ENCODE assay signal across 19 mouse cellular contexts in genomic region chr7:144612829-144613228, GRCm38 (mm10). TPM values are rescaled to one million over a fixed set of nuclear protein-coding genes. Genes with fewer than 3 reads are reported as not detected.
DNase-seq lines count a peak whose midpoint lies in the region; ATAC-seq and TF ChIP-seq lines count a peak whose summit lies in the region.
"Had no signal": no experiment of that assay in that cellular context is flagged by ENCODE, and none has a peak within 500 bp of the region (broad histone marks: within the 10 kb centered on the region; RNA-seq: fewer than 3 reads in every experiment).

No protein-coding gene starts in this region.

- no peaks in the 10 kb centered on the region for H3K36me3 ChIP-seq in lung, embryonic 16.5 days (ENCODE audit: control insufficient read depth, insufficient read depth, low read length)
- no peaks in the 10 kb centered on the region for H3K36me3 ChIP-seq in myocyte (ENCODE audit: control insufficient read depth, insufficient read depth)
- H3K36me3 ChIP-seq in kidney, embryonic 15.5 days: peaks cover 12% of the 10 kb centered on the region; the same call in 1 of the 2 replicates
- H3K36me3 ChIP-seq: heart, embryonic 13.5 days; midbrain, embryonic 15.5 days had no signal

- no peak overlapping the region for H3K27ac ChIP-seq in lung, embryonic 16.5 days (ENCODE audit: low read length)
- no peak overlapping the region for H3K27ac ChIP-seq in kidney, embryonic 15.5 days
- H3K27ac ChIP-seq: heart, embryonic 13.5 days; liver, embryonic 12.5 days; macrophage; midbrain, embryonic 15.5 days had no signal

- 0 out of 2 replicates have a peak, but pooled peaks cover 2% of the 10 kb centered on the region for H3K4me1 ChIP-seq in lung, embryonic 16.5 days (replicated peaks; ENCODE audit: control insufficient read depth, insufficient read depth, low read length)
- H3K4me1 ChIP-seq in kidney, embryonic 15.5 days: peaks cover 10% of the 10 kb centered on the region; the same call in 1 of the 2 replicates
- H3K4me1 ChIP-seq: liver, embryonic 12.5 days; midbrain, embryonic 15.5 days had no signal

- no peak for TF ChIP-seq POLR2A in myocyte (IDR thresholded peaks at IDR 0.05; ENCODE audit: insufficient read length, low read depth)

- no peaks in the 10 kb centered on the region for H3K79me2 ChIP-seq in myocyte (ENCODE audit: control insufficient read depth, insufficient read depth)

- no peaks in the 10 kb centered on the region for H3K27me3 ChIP-seq in lung, embryonic 16.5 days (ENCODE audit: control insufficient read depth, insufficient read depth, low read depth, low read length)
- no peaks in the 10 kb centered on the region for H3K27me3 ChIP-seq in myocyte (ENCODE audit: control insufficient read depth, insufficient read depth, insufficient read length)
- H3K27me3 ChIP-seq in kidney, embryonic 15.5 days: no peaks in the 10 kb centered on the region
- H3K27me3 ChIP-seq: heart, embryonic 13.5 days; midbrain, embryonic 15.5 days had no signal

- WGBS in lung, embryonic 16.5 days: 67% methylated on average over 4 of the region's 4 CpGs
- WGBS in kidney, embryonic 15.5 days: 84% methylated on average over 4 of the region's 4 CpGs

- no peaks in the 10 kb centered on the region for H3K9me3 ChIP-seq in lung, embryonic 16.5 days (ENCODE audit: control insufficient read depth, low read length)
- H3K9me3 ChIP-seq in kidney, embryonic 15.5 days (replicated peaks): no peaks in the 10 kb centered on the region
- H3K9me3 ChIP-seq: heart, embryonic 13.5 days; liver, embryonic 12.5 days; midbrain, embryonic 15.5 days had no signal

- 0 out of 2 replicates have a peak, but pooled peaks have one; percentile 22 for ATAC-seq in lung, embryonic 16.5 days (ENCODE audit: low read depth)
- no peak for ATAC-seq in kidney, embryonic 15.5 days (replicated peaks; ENCODE audit: low FRiP score)
- ATAC-seq: liver, embryonic 12.5 days; midbrain, embryonic 15.5 days had no signal

- no peak overlapping the region for H3K4me3 ChIP-seq in lung, embryonic 16.5 days (ENCODE audit: low read length)
- no peak overlapping the region for H3K4me3 ChIP-seq in myocyte
- no peak overlapping the region for H3K4me3 ChIP-seq in kidney, embryonic 15.5 days (replicated peaks)
- H3K4me3 ChIP-seq: heart, embryonic 13.5 days; liver, embryonic 12.5 days; midbrain, embryonic 15.5 days had no signal

- H3K9ac ChIP-seq in lung, embryonic 16.5 days (ENCODE audit: low read length): no peak overlapping the region
- no peak overlapping the region for H3K9ac ChIP-seq in kidney, embryonic 15.5 days
- H3K9ac ChIP-seq: heart, embryonic 13.5 days; liver, embryonic 12.5 days; midbrain, embryonic 15.5 days had no signal

- no peak overlapping the region for H3K4me2 ChIP-seq in lung, embryonic 16.5 days (ENCODE audit: low read depth, low read length)
- peak overlapping the region; percentile 16 for H3K4me2 ChIP-seq in myocyte (ENCODE audit: low read depth)
- H3K4me2 ChIP-seq in kidney, embryonic 15.5 days: no peak overlapping the region
- H3K4me2 ChIP-seq: heart, embryonic 13.5 days; liver, embryonic 12.5 days; midbrain, embryonic 15.5 days had no signal

- peak; percentile 57 to 61 for DNase-seq in cerebellum, postnatal 14 days
- no peak for DNase-seq in cerebellum, adult 11-12 months
- DNase-seq in lung, postnatal 25 days (ENCODE audit: low spot score): no peak
- peak; percentile 67 for DNase-seq in Muller cell, postnatal 12 days (ENCODE audit: inconsistent ontology term)
- DNase-seq in heart, adult 11 months: no peak
- DNase-seq: adrenal gland, postnatal 10 days; cerebellum, adult 8-10 months; gastrocnemius, postnatal 25 days; heart, postnatal 4 days; kidney, adult 18-20 months; kidney, postnatal 25 days; thymus, adult 2 months had no signal

- H3ac ChIP-seq in myocyte (ENCODE audit: control insufficient read depth, insufficient read length): no peak overlapping the region

TF ChIP-seq in myocyte, 11 proteins besides CTCF, POLR2A, EP300 and RAD21:
- TF ChIP-seq MYOG (IDR thresholded peaks at IDR 0.05; ENCODE audit: control insufficient read depth in 1 of 3, insufficient read depth in 1 of 3, insufficient read length in 2 of 3, low read depth in 2 of 3) (peak in 1 of 3 experiments; percentile 49), POLR2AphosphoS2 (IDR thresholded peaks at IDR 0.05; ENCODE audit: insufficient read length, low read depth) (no peak)

RNA-seq across cellular contexts. Expression of gene Fadd, which starts 30.6 kb away (rescaled TPM):
- polyA plus RNA-seq in lung, embryonic 16.5 days (2015; fragmentation: Nextera tagmentation; extraction: Ambion mirVana): 11.5 and 12.7 TPM in 2 replicates
- polyA plus RNA-seq in myocyte (2012; fragmentation: generic; extraction: Trizol): 5.7 TPM
- 12.7 and 13.7 TPM in 2 replicates for polyA plus RNA-seq in kidney, embryonic 15.5 days (2015; fragmentation: Nextera tagmentation; extraction: Ambion mirVana)

RNA-seq across cellular contexts. Expression of gene Ppfia1, which starts 59.3 kb away (rescaled TPM):
- polyA plus RNA-seq in lung, embryonic 16.5 days (2015; fragmentation: Nextera tagmentation; extraction: Ambion mirVana): 16.4 and 25.9 TPM in 2 replicates
- 17.8 TPM for polyA plus RNA-seq in myocyte (2012; fragmentation: generic; extraction: Trizol)
- polyA plus RNA-seq in kidney, embryonic 15.5 days (2015; fragmentation: Nextera tagmentation; extraction: Ambion mirVana): 39.2 and 42.1 TPM in 2 replicates

Comparison
In these comparisons a context has a peak if more than half of its experiments do, and no peak if none do; other contexts are left out.
1. DNase-seq: peak in cerebellum, postnatal 14 days (2 of 2) and Muller cell, postnatal 12 days (single experiment); none in cerebellum, adult 11-12 months (single experiment), lung, postnatal 25 days (single experiment) and heart, adult 11 months (single experiment).